In the genomic region with DNA sequence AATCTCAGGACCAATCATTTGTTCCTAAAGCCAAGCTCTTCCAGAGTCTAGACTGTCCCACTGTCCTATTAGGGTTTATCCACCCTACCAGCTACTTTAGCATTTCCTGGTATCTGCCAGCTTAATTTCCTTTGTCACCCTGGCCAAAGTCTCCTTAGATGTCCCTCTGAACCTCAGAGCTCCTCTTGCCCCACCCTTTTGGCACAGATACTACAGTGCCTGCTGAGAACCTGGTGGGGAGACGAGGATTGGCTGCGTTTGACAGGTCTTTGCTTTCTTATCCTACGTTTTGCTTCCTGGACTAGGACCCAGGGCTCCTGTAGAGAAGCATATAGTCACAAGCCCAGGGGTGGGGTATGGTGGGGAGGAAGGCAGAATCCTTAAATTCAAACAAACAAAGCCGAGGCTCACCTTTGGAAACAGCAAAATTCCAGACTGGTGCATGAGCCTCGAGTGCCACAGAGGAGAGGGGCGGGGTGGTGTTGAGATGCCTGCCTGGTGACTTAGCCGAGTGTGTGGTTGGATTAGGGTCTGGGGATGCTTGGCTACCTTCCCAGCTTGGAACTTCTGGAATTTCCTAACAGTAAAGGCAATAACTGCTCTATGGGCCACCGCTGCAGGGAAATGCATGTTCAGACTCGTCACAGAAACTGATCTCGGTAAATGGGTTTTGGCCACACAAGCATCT, we compare ENCODE assay signal across 14 mouse cellular contexts. TPM values are rescaled to one million over a fixed set of nuclear protein-coding genes. Genes with fewer than 3 reads are reported as not detected.
DNase-seq lines count a peak whose midpoint lies in the region; ATAC-seq and TF ChIP-seq lines count a peak whose summit lies in the region.
"Had no signal": no experiment of that assay in that cellular context is flagged by ENCODE, and none has a peak within 500 bp of the region (broad histone marks: within the 10 kb centered on the region; RNA-seq: fewer than 3 reads in every experiment).

No protein-coding gene starts in this region.

- WGBS in limb, embryonic 12.5 days: 49% methylated on average over 10 of the region's 10 CpGs
- 63% methylated on average over 10 of the region's 10 CpGs for WGBS in limb, embryonic 10.5 days
- 38% methylated on average over 10 of the region's 10 CpGs for WGBS in kidney, adult 2 months
- WGBS in lung, embryonic 15.5 days: 24% methylated on average over 10 of the region's 10 CpGs
- WGBS in midbrain, embryonic 15.5 days: 71% methylated on average over 10 of the region's 10 CpGs

- H3K27me3 ChIP-seq in limb, embryonic 12.5 days: no peaks in the 10 kb centered on the region
- H3K27me3 ChIP-seq in limb, embryonic 10.5 days (ENCODE audit: low read depth, poor library complexity, severe bottlenecking): no peaks in the 10 kb centered on the region
- H3K27me3 ChIP-seq in kidney, adult 2 months (replicated peaks; ENCODE audit: control insufficient read depth, insufficient read depth, low read length): no peaks in the 10 kb centered on the region
- no peaks in the 10 kb centered on the region for H3K27me3 ChIP-seq in lung, embryonic 15.5 days
- no peaks in the 10 kb centered on the region for H3K27me3 ChIP-seq in midbrain, embryonic 15.5 days (replicated peaks)

- ATAC-seq in limb, embryonic 12.5 days (ENCODE audit: insufficient number of reproducible peaks, insufficient read depth, low FRiP score, low TSS enrichment, low read depth): no peak
- 0 out of 2 replicates have a peak, but pooled peaks have one; percentile 48 for ATAC-seq in lung, embryonic 15.5 days (ENCODE audit: borderline replicate concordance, extremely low read depth, low FRiP score, low TSS enrichment)
- no peak for ATAC-seq in midbrain, embryonic 15.5 days (replicated peaks)
- ATAC-seq: midbrain, embryonic 16.5 days had no signal

- H3K9ac ChIP-seq in limb, embryonic 12.5 days (replicated peaks): no peak overlapping the region
- H3K9ac ChIP-seq in lung, embryonic 15.5 days: no peak overlapping the region; the same call in 1 of the 2 replicates
- H3K9ac ChIP-seq in midbrain, embryonic 15.5 days: no peak overlapping the region

- peak overlapping the region; percentile 32; the same call in 1 of the 2 replicates for H3K27ac ChIP-seq in limb, embryonic 12.5 days
- no peak overlapping the region for H3K27ac ChIP-seq in limb, embryonic 10.5 days
- H3K27ac ChIP-seq in kidney, adult 2 months (ENCODE audit: insufficient read depth, low read depth, low read length): no peak overlapping the region
- peak overlapping the region; percentile 87 for H3K27ac ChIP-seq in lung, embryonic 15.5 days
- no peak overlapping the region for H3K27ac ChIP-seq in midbrain, embryonic 15.5 days

- H3K9me3 ChIP-seq in limb, embryonic 12.5 days: no peaks in the 10 kb centered on the region
- H3K9me3 ChIP-seq in limb, embryonic 10.5 days (replicated peaks): no peaks in the 10 kb centered on the region
- H3K9me3 ChIP-seq in lung, embryonic 15.5 days: no peaks in the 10 kb centered on the region
- no peaks in the 10 kb centered on the region for H3K9me3 ChIP-seq in midbrain, embryonic 15.5 days

- intact Hi-C loops in left cerebral cortex, postnatal 25 days (cut with DNase I): no loop called here

- H3K4me2 ChIP-seq in limb, embryonic 12.5 days: no peak overlapping the region
- H3K4me2 ChIP-seq in lung, embryonic 15.5 days: peak overlapping the region; percentile 19
- no peak overlapping the region for H3K4me2 ChIP-seq in midbrain, embryonic 15.5 days

- peaks cover 13% of the 10 kb centered on the region for H3K4me1 ChIP-seq in limb, embryonic 12.5 days (replicated peaks)
- H3K4me1 ChIP-seq in limb, embryonic 10.5 days: peaks cover 32% of the 10 kb centered on the region
- peaks cover 10% of the 10 kb centered on the region for H3K4me1 ChIP-seq in kidney, adult 2 months (ENCODE audit: control insufficient read depth, insufficient read depth, low read length)
- H3K4me1 ChIP-seq in lung, embryonic 15.5 days: peaks cover 46% of the 10 kb centered on the region
- H3K4me1 ChIP-seq in midbrain, embryonic 15.5 days: no peaks in the 10 kb centered on the region

- TF ChIP-seq CTCF in kidney, adult 2 months (conservative IDR thresholded peaks at IDR 0.05; ENCODE audit: insufficient read depth, insufficient read length, low read depth, low read length): no peak

- no peak for DNase-seq in limb, embryonic 10.5 days (ENCODE audit: low spot score)
- DNase-seq in kidney, adult 2 months: peak; percentile 78
- no peak for DNase-seq in left cerebral cortex, postnatal 25 days (ENCODE audit: low spot score in 2 of 2)
- DNase-seq in urinary bladder, postnatal 4 days (ENCODE audit: low spot score in 2 of 2): no peak
- no peak for DNase-seq in spleen, postnatal 4 days (ENCODE audit: low spot score in 2 of 2)
- DNase-seq: cerebellum, adult 11-12 months; gastrocnemius, postnatal 10 days; liver had no signal

- no peaks in the 10 kb centered on the region for H3K36me3 ChIP-seq in limb, embryonic 12.5 days
- H3K36me3 ChIP-seq in limb, embryonic 10.5 days: peaks cover 4% of the 10 kb centered on the region; the same call in 1 of the 2 replicates
- no peaks in the 10 kb centered on the region for H3K36me3 ChIP-seq in kidney, adult 2 months (ENCODE audit: control insufficient read depth, insufficient read depth, low read length)
- no peaks in the 10 kb centered on the region for H3K36me3 ChIP-seq in lung, embryonic 15.5 days
- H3K36me3 ChIP-seq in midbrain, embryonic 15.5 days (replicated peaks): no peaks in the 10 kb centered on the region

- TF ChIP-seq POLR2A in kidney, adult 2 months (IDR thresholded peaks at IDR 0.05; ENCODE audit: low read depth, low read length): no peak

- H3K4me3 ChIP-seq in limb, embryonic 12.5 days (replicated peaks): no peak overlapping the region
- H3K4me3 ChIP-seq in limb, embryonic 10.5 days: no peak overlapping the region
- no peak overlapping the region for H3K4me3 ChIP-seq in kidney, adult 2 months (ENCODE audit: insufficient read depth, low read depth, low read length)
- no peak overlapping the region for H3K4me3 ChIP-seq in lung, embryonic 15.5 days
- no peak overlapping the region for H3K4me3 ChIP-seq in midbrain, embryonic 15.5 days
- H3K4me3 ChIP-seq: erythroblast, embryonic 14.5 days had no signal

RNA-seq across cellular contexts. Expression of a gene that starts 11.7 kb away (rescaled TPM):
- polyA plus RNA-seq in limb, embryonic 12.5 days (2016; fragmentation: Nextera tagmentation; extraction: Ambion mirVana): 122 and 123 TPM in 2 replicates
- 103 and 119 TPM in 2 replicates for polyA plus RNA-seq in limb, embryonic 10.5 days (2016; fragmentation: Nextera tagmentation; extraction: Ambion mirVana)
- 74.5 and 80.7 TPM in 2 replicates for polyA plus RNA-seq in kidney, adult 2 months (2012; rRNA removed)
- polyA plus RNA-seq in lung, embryonic 15.5 days (2015; fragmentation: Nextera tagmentation; extraction: Ambion mirVana): 105 and 116 TPM in 2 replicates
- 100 to 1,000 TPM; 245 to 246 TPM for total RNA-seq in left cerebral cortex, postnatal 25 days (2021)
- polyA plus RNA-seq in midbrain, embryonic 15.5 days (2015; fragmentation: Nextera tagmentation; extraction: Ambion mirVana): 138 and 145 TPM in 2 replicates

RNA-seq across cellular contexts. Expression of a gene that starts 18.4 kb away (rescaled TPM):
- polyA plus RNA-seq in limb, embryonic 12.5 days (2016; fragmentation: Nextera tagmentation; extraction: Ambion mirVana): 184 and 190 TPM in 2 replicates
- 199 and 202 TPM in 2 replicates for polyA plus RNA-seq in limb, embryonic 10.5 days (2016; fragmentation: Nextera tagmentation; extraction: Ambion mirVana)
- 180 and 193 TPM in 2 replicates for polyA plus RNA-seq in kidney, adult 2 months (2012; rRNA removed)
- 290 and 301 TPM in 2 replicates for polyA plus RNA-seq in lung, embryonic 15.5 days (2015; fragmentation: Nextera tagmentation; extraction: Ambion mirVana)
- total RNA-seq in left cerebral cortex, postnatal 25 days (2021): 100 to 1,000 TPM in 1 of 2 experiments, 10 to 100 TPM in 1; 97.7 to 106 TPM
- polyA plus RNA-seq in midbrain, embryonic 15.5 days (2015; fragmentation: Nextera tagmentation; extraction: Ambion mirVana): 133 and 143 TPM in 2 replicates

RNA-seq across cellular contexts. Expression of a gene that starts 40.5 kb away (rescaled TPM):
- 62.6 and 67.0 TPM in 2 replicates for polyA plus RNA-seq in limb, embryonic 12.5 days (2016; fragmentation: Nextera tagmentation; extraction: Ambion mirVana)
- polyA plus RNA-seq in limb, embryonic 10.5 days (2016; fragmentation: Nextera tagmentation; extraction: Ambion mirVana): 78.8 and 79.5 TPM in 2 replicates
- 59.9 and 63.5 TPM in 2 replicates for polyA plus RNA-seq in kidney, adult 2 months (2012; rRNA removed)
- 46.4 and 49.4 TPM in 2 replicates for polyA plus RNA-seq in lung, embryonic 15.5 days (2015; fragmentation: Nextera tagmentation; extraction: Ambion mirVana)
- total RNA-seq in left cerebral cortex, postnatal 25 days (2021): 100 to 1,000 TPM; 128 to 129 TPM
- 45.9 and 48.0 TPM in 2 replicates for polyA plus RNA-seq in midbrain, embryonic 15.5 days (2015; fragmentation: Nextera tagmentation; extraction: Ambion mirVana)

RNA-seq across cellular contexts. Expression of a gene that starts 41.2 kb away (rescaled TPM):
- polyA plus RNA-seq in limb, embryonic 12.5 days (2016; fragmentation: Nextera tagmentation; extraction: Ambion mirVana): 134 and 139 TPM in 2 replicates
- polyA plus RNA-seq in limb, embryonic 10.5 days (2016; fragmentation: Nextera tagmentation; extraction: Ambion mirVana): 151 and 159 TPM in 2 replicates
- 247 and 277 TPM in 2 replicates for polyA plus RNA-seq in kidney, adult 2 months (2012; rRNA removed)
- 165 and 178 TPM in 2 replicates for polyA plus RNA-seq in lung, embryonic 15.5 days (2015; fragmentation: Nextera tagmentation; extraction: Ambion mirVana)
- 10 to 100 TPM; 96.9 to 99.5 TPM for total RNA-seq in left cerebral cortex, postnatal 25 days (2021)
- 206 and 232 TPM in 2 replicates for polyA plus RNA-seq in midbrain, embryonic 15.5 days (2015; fragmentation: Nextera tagmentation; extraction: Ambion mirVana)

RNA-seq across cellular contexts. Expression of a gene that starts 45.9 kb away (rescaled TPM):
- polyA plus RNA-seq in limb, embryonic 12.5 days (2016; fragmentation: Nextera tagmentation; extraction: Ambion mirVana): 2.6 and 3.5 TPM in 2 replicates
- 1.7 and 3.7 TPM in 2 replicates for polyA plus RNA-seq in limb, embryonic 10.5 days (2016; fragmentation: Nextera tagmentation; extraction: Ambion mirVana)
- polyA plus RNA-seq in kidney, adult 2 months (2012; rRNA removed): 50.1 and 50.9 TPM in 2 replicates
- 33.1 and 36.4 TPM in 2 replicates for polyA plus RNA-seq in lung, embryonic 15.5 days (2015; fragmentation: Nextera tagmentation; extraction: Ambion mirVana)
- total RNA-seq in left cerebral cortex, postnatal 25 days (2021): not detected
- polyA plus RNA-seq in midbrain, embryonic 15.5 days (2015; fragmentation: Nextera tagmentation; extraction: Ambion mirVana): 0.41 and 1.3 TPM in 2 replicates
- total RNA-seq: adrenal gland, adult 18-20 months; gastrocnemius, postnatal 10 days had no signal
- polyA plus RNA-seq: erythroblast, embryonic 14.5 days had no signal

Comparison
In these comparisons a context has a peak if more than half of its experiments do, and no peak if none do; other contexts are left out.
1. H3K27ac ChIP-seq: peak in limb, embryonic 12.5 days (single experiment) and lung, embryonic 15.5 days (single experiment); none in limb, embryonic 10.5 days (single experiment), kidney, adult 2 months (single experiment) and midbrain, embryonic 15.5 days (single experiment).